Mouse (Mus musculus): ENCODE data around the gene Vars. TPM values are rescaled to one million over a fixed set of nuclear protein-coding genes. Genes with fewer than 3 reads are reported as not detected.

Vars gene
- polyA plus RNA-seq, 1 experiment from 2014 or later = 35.5 TPM

- ATAC-seq (ENCODE audit: low FRiP score, low TSS enrichment) (no peak), DNase-seq (ENCODE audit: low spot score) (no peak)
- Histone ChIP-seq H3K4me1 (replicated peaks; ENCODE audit: control insufficient read depth, insufficient read depth) (peaks cover 12% of the 10 kb centered on the region; the same call in 1 of the 2 replicates), H3K9ac (ENCODE audit: low read length) (peak overlapping the region; percentile 88), H3K4me2 (replicated peaks; ENCODE audit: low read depth) (peak overlapping the region; percentile 83), H3K27ac (replicated peaks) (peak overlapping the region; percentile 99), H3K9me3 (ENCODE audit: control insufficient read depth, low read length) (no peaks in the 10 kb centered on the region), H3K27me3 (ENCODE audit: control insufficient read depth, insufficient read depth, low read length) (no peaks in the 10 kb centered on the region), H3K4me3 (ENCODE audit: low read depth, low read length) (peak overlapping the region; percentile 72), H3K36me3 (ENCODE audit: control insufficient read depth, insufficient read depth, low read length) (peaks cover 29% of the 10 kb centered on the region)
- WGBS = 57% methylated on average over 12 of the region's 12 CpGs
- TF ChIP-seq CTCF (IDR thresholded peaks at IDR 0.05; ENCODE audit: low read depth) (no peak), EP300 (optimal IDR thresholded peaks at IDR 0.05) (no peak)
These were observed 51.5 kb downstream of the Vars start for GRCm38 (mm10) chr17:35052271-35052798.

DNA sequence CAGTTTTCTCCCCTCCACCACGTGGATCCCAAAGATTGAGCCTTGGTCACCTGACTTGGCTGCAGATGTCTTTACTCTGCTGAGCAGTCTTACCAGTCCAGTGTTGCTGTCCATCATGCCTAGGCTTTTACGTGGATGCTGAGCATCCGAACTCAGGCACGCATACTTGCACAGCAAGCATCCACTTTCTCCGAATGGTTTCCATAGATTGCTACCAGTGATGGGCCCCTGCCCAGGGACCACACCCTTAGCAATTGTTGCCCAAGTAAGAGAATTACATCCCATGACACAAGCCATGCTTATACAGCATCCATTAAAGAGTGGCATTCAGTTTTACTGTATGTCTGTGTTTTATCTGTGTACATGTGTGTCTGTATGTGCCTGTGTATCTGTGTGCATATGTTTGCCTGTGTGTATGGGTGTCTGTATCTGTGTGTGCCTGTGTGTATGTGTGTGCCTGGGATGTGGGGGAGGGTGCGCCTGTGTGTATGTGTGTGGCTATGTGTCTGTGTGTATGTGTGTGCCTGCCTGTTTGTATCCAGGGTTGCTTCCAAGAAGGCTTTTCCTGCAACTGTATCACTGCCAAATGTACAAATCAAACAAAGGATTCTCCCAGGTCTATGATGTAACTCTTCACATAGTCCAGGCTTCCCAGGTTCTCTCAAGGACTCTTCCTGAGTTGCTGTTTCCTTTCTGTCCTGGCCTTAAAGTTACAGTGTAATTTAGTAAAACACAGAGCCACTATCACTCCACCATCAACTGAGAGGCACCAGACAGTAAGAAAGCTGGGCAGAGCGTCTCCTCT, 55.1 kb downstream of the Vars start:
- no peaks in the 10 kb centered on the region for H3K27me3 ChIP-seq (ENCODE audit: control insufficient read depth, insufficient read depth, low read length)
- H3K4me2 ChIP-seq (replicated peaks; ENCODE audit: low read depth) = no peak overlapping the region
- H3K36me3 ChIP-seq (ENCODE audit: control insufficient read depth, insufficient read depth, low read length) = peaks cover 36% of the 10 kb centered on the region
- no peak overlapping the region for H3K27ac ChIP-seq (replicated peaks)
- TF ChIP-seq CTCF (IDR thresholded peaks at IDR 0.05; ENCODE audit: low read depth) (no peak), EP300 (optimal IDR thresholded peaks at IDR 0.05) (no peak)
- H3K9me3 ChIP-seq (ENCODE audit: control insufficient read depth, low read length) = no peaks in the 10 kb centered on the region
- 83% methylated on average over 7 of the region's 7 CpGs for WGBS
- DNase-seq (ENCODE audit: low spot score) (no peak), ATAC-seq (ENCODE audit: low FRiP score, low TSS enrichment) (no peak)
- no peak overlapping the region for H3K9ac ChIP-seq (ENCODE audit: low read length)
- 0 out of 2 replicates have a peak, but pooled peaks cover 4% of the 10 kb centered on the region for H3K4me1 ChIP-seq (replicated peaks; ENCODE audit: control insufficient read depth, insufficient read depth)
- no peak overlapping the region for H3K4me3 ChIP-seq (ENCODE audit: low read depth, low read length)

DNA sequence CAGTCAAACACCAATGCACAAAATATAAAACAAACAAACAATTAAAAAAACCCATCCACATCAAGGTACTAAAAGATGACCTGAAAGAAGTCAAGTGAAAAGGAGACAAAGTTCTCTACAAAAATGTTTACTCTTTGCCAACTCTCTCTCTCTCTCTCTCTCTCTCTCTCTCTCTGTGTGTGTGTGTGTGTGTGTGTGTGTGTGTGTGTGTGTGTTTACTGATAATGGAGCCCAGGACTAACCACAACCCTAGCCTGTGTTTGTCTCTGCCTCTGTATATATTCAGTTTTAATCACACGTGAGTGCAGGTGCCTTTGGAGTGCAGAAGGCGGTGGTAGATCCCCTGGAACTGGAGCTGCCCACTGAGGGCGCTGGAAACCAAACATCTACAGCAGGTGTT, 56.3 kb downstream of the Vars start:
- no peak for TF ChIP-seq CTCF (IDR thresholded peaks at IDR 0.05; ENCODE audit: low read depth)
- TF ChIP-seq EP300 (optimal IDR thresholded peaks at IDR 0.05) = no peak
- WGBS = 60% methylated on average over 3 of the region's 3 CpGs
- H3K4me2 ChIP-seq (replicated peaks; ENCODE audit: low read depth) = no peak overlapping the region
- peaks cover 40% of the 10 kb centered on the region for H3K36me3 ChIP-seq (ENCODE audit: control insufficient read depth, insufficient read depth, low read length)
- H3K9ac ChIP-seq (ENCODE audit: low read length) = no peak overlapping the region
- ATAC-seq (ENCODE audit: low FRiP score, low TSS enrichment) = no peak
- DNase-seq (ENCODE audit: low spot score) = no peak
- H3K4me3 ChIP-seq (ENCODE audit: low read depth, low read length) = no peak overlapping the region
- no peak overlapping the region for H3K27ac ChIP-seq (replicated peaks)
- 0 out of 2 replicates have a peak, but pooled peaks cover 2% of the 10 kb centered on the region for H3K4me1 ChIP-seq (replicated peaks; ENCODE audit: control insufficient read depth, insufficient read depth)
- no peaks in the 10 kb centered on the region for H3K9me3 ChIP-seq (ENCODE audit: control insufficient read depth, low read length)
- H3K27me3 ChIP-seq (ENCODE audit: control insufficient read depth, insufficient read depth, low read length) = no peaks in the 10 kb centered on the region

- peaks cover 34% of the 10 kb centered on the region for H3K36me3 ChIP-seq (ENCODE audit: control insufficient read depth, insufficient read depth, low read length)
These were observed 57.5 kb downstream of the Vars start for GRCm38 (mm10) chr17:35058316-35058715.

DNA sequence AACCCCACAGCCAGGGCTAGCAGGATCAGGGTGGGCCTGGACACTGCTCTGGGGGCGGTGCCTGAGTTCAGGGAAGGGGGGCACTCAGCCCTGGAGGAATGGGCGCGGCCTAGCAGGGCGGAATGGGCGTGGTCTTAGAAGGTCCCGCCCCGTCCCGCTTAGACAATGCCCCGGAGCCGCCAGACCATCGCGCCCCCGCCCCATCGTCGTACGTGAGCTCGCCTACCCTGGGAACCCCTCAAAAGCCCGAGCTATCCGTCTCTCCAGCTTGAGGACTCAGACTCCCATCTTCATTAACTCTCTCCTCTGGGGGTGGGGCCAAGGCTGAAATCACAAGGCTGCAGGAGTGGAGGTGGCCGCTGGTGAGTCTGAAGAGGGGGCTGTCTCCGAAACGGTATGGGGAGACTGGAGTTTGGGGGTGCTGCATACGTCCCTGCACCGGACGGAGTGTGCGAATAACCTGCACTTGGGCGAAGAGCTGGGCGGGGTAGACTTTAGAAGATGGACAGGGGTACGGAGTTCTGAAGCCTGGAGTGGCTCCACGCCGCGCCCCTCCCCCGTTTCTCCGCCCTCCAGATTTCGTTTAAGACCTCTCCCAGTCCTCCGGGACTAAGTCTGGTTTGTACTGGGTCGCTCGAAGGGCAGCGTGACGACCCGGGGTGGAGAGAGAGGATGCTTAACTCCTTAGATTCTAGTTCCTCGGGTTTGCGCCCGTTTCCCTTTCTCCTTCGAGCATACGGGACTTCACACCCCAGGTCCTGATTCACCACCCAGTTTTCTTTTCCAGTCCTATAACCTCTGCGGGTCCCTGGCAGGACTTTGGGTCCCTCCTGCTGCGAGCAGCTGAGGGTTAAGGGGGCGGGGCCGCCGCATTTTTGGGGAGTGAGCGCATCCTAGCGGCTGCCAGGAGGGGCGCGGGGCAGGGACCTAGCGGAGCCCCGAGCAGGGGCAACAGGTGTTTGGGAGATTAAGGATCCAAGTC, 58.4 kb downstream of the Vars start, which contains the start of gene Ddah2:
Gene Ddah2, plus strand, starts transcription at position 125 of the 982 bp plus-strand sequence.
- Histone ChIP-seq H3K36me3 (ENCODE audit: control insufficient read depth, insufficient read depth, low read length) (peaks cover 28% of the 10 kb centered on the region), H3K4me1 (replicated peaks; ENCODE audit: control insufficient read depth, insufficient read depth) (no peaks in the 10 kb centered on the region), H3K27ac (replicated peaks) (peak within 1 kb of the TSS; percentile 89), H3K4me2 (replicated peaks; ENCODE audit: low read depth) (peak within 1 kb of the TSS; percentile 63), H3K4me3 (ENCODE audit: low read depth, low read length) (peak within 1 kb of the TSS; percentile 65), H3K27me3 (ENCODE audit: control insufficient read depth, insufficient read depth, low read length) (no peaks in the 10 kb centered on the region), H3K9me3 (ENCODE audit: control insufficient read depth, low read length) (no peaks in the 10 kb centered on the region), H3K9ac (ENCODE audit: low read length) (peak within 1 kb of the TSS; percentile 79)
- under 1% methylated on average over 57 of the region's 57 CpGs for WGBS
- ATAC-seq (ENCODE audit: low FRiP score, low TSS enrichment) (peak; percentile 88), DNase-seq (ENCODE audit: low spot score) (peak; percentile 85)
- TF ChIP-seq CTCF (IDR thresholded peaks at IDR 0.05; ENCODE audit: low read depth) (peak; percentile 79), EP300 (optimal IDR thresholded peaks at IDR 0.05) (no peak)

More at GRCm38 (mm10) chr17:35058316-35058715, 57.5 kb downstream of the Vars start:
- no peak for TF ChIP-seq EP300 (optimal IDR thresholded peaks at IDR 0.05)
- TF ChIP-seq CTCF (IDR thresholded peaks at IDR 0.05; ENCODE audit: low read depth) = no peak
- ATAC-seq (ENCODE audit: low FRiP score, low TSS enrichment) (no peak), DNase-seq (ENCODE audit: low spot score) (no peak)
- WGBS = 44% methylated on average over 9 of the region's 9 CpGs
- peak overlapping the region; percentile 63 for H3K27ac ChIP-seq (replicated peaks)
- peak overlapping the region; percentile 38; the same call in 1 of the 2 replicates for H3K9ac ChIP-seq (ENCODE audit: low read length)
- H3K4me1 ChIP-seq (replicated peaks; ENCODE audit: control insufficient read depth, insufficient read depth) = no peaks in the 10 kb centered on the region
- no peaks in the 10 kb centered on the region for H3K9me3 ChIP-seq (ENCODE audit: control insufficient read depth, low read length)
- peak overlapping the region; percentile 63; the same call in 1 of the 2 replicates for H3K4me2 ChIP-seq (replicated peaks; ENCODE audit: low read depth)
- 0 out of 2 replicates have a peak overlapping the region, but pooled peaks have one; percentile 65 for H3K4me3 ChIP-seq (ENCODE audit: low read depth, low read length)
- H3K27me3 ChIP-seq (ENCODE audit: control insufficient read depth, insufficient read depth, low read length) = no peaks in the 10 kb centered on the region
